Mouse (Mus musculus) bone marrow macrophage, adult 2 months (primary cell): ENCODE results near the gene Pou6f2. TPM values are rescaled to one million over a fixed set of nuclear protein-coding genes. Genes with fewer than 3 reads are reported as not detected.

Experiments used
- H3K27ac ChIP-seq: 2 replicates; pipeline ENCODE4 v1.5.1; 2012; ENCODE audit warnings: low read depth, low read length; ENCODE audit not compliant: insufficient read depth
- H3K4me1 ChIP-seq: 2 replicates; pipeline ENCODE4 v1.6.1; 2012; ENCODE audit warnings: low read length; ENCODE audit not compliant: control insufficient read depth, insufficient read depth
- H3K4me3 ChIP-seq: 2 replicates; pipeline ENCODE4 v1.5.1; 2012; ENCODE audit warnings: mild to moderate bottlenecking, low read length, moderate library complexity; ENCODE audit not compliant: insufficient read depth
- CTCF ChIP-seq: IDR thresholded peaks from 2 replicates; pipeline ENCODE4 v1.5.1; 2012; ENCODE audit warnings: low read depth, mild to moderate bottlenecking, low read length, moderate library complexity
- POLR2A ChIP-seq: IDR thresholded peaks from 2 replicates; pipeline ENCODE4 v1.6.1; 2012; ENCODE audit warnings: mild to moderate bottlenecking, low read depth, low read length, borderline replicate concordance
- polyA plus RNA-seq: library from polyadenylated mRNA; stranded (reverse); fragments of >200 nt; gene quantifications from 2 replicates; pipeline ENCODE4 v1.2.4, GENCODE M21; 2012; ENCODE audit not compliant: missing spikeins, insufficient read depth, insufficient read length

Gene Pou6f2
- polyA plus RNA-seq, 1 experiment = not detected

DNA sequence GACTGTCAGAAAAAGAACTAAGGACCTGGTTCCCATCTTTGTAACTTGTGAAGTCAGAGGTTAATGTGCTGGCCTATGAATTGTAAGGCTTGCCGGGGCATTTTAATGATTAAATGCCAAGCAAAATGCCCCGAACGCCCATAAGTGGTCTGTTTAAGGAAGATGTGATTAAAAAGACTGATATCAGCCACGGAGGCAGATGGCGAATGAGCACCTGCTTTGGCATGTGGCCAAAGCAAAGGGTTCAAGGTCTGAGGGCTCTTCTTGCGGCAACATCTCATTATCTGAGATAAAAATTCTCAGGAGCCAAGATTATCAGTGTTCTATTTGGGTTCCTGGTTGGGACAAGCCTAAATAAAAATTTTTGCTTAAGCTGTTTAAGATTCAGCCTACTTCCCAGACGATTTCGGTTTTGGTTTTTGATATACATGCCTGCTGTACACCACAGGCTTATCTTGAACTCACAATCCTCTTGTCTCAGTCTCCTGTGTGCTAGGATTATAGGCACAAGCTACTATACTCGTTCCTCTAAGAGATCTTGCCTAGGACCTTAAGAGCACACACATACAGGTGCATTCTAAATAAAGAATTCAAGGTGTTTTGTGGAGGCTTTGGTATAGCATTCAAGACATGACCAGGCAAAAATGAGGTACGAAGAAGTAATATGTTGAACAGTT lies 315.9 kb downstream of the Pou6f2 start:
- Histone ChIP-seq H3K4me1 (no peaks in the 10 kb centered on the region), H3K4me3 (no peak overlapping the region), H3K27ac (no peak overlapping the region)
- TF ChIP-seq CTCF = no peak
- no peak for TF ChIP-seq POLR2A
